Mouse (Mus musculus) lung, embryonic 15.5 days (tissue): ENCODE measurements around the gene Fbxl22. TPM values are rescaled to one million over a fixed set of nuclear protein-coding genes. Genes with fewer than 3 reads are reported as not detected.

Source experiments
- ATAC-seq: fragments of 200-750 bp; cut with Nextera tagmentation; 2 replicates; pipeline ENCODE4 v1.8.0; 2017; ENCODE audit warnings: moderate number of reproducible peaks, borderline replicate concordance; ENCODE audit not compliant: low FRiP score, low TSS enrichment; ENCODE audit errors: extremely low read depth
- H3K27ac ChIP-seq: fragments of 300-500 bp; sonication (generic); 2 replicates; pipeline ENCODE4 v1.5.1; 2015; ENCODE audit warnings: moderate library complexity, mild to moderate bottlenecking, inconsistent platforms
- H3K27me3 ChIP-seq: fragments of 300-500 bp; sonication (generic); 2 replicates; pipeline ENCODE4 v1.6.1; 2015; ENCODE audit warnings: inconsistent platforms
- H3K36me3 ChIP-seq: fragments of 300-500 bp; sonication (generic); 2 replicates; pipeline ENCODE4 v1.6.1; 2015; ENCODE audit warnings: inconsistent platforms
- H3K4me1 ChIP-seq: fragments of 300-500 bp; sonication (generic); 2 replicates; pipeline ENCODE4 v1.6.1; 2015; ENCODE audit warnings: inconsistent platforms
- H3K4me2 ChIP-seq: fragments of 300-500 bp; sonication (generic); 2 replicates; pipeline ENCODE4 v1.6.1; 2015; ENCODE audit warnings: inconsistent platforms, mild to moderate bottlenecking, moderate library complexity
- H3K4me3 ChIP-seq: fragments of 300-500 bp; sonication (generic); 2 replicates; pipeline ENCODE4 v1.5.1; 2015; ENCODE audit warnings: mild to moderate bottlenecking, inconsistent platforms
- H3K9ac ChIP-seq: fragments of 300-500 bp; sonication (generic); 2 replicates; pipeline ENCODE4 v1.6.1; 2015; ENCODE audit warnings: inconsistent platforms
- H3K9me3 ChIP-seq: fragments of 300-500 bp; sonication (generic); 2 replicates; pipeline ENCODE4 v1.6.1; 2016; ENCODE audit warnings: inconsistent platforms
- WGBS: fragments of 180-500 bp; shearing (Covaris S2); methylation state at CpG from one replicate; pipeline ENCODE4 v1.1.7; 2015; 5-methylcytosine and 5-hydroxymethylcytosine counted together
- polyA plus RNA-seq: library from polyadenylated mRNA; unstranded; fragments of >200 nt; fragmentation: Nextera tagmentation; extraction: Ambion mirVana; gene quantifications from 2 replicates; pipeline ENCODE4 v1.2.1, GENCODE M21; 2015

Fbxl22 gene
- polyA plus RNA-seq, 1 experiment from 2014 or later: 6.8 TPM

DNA sequence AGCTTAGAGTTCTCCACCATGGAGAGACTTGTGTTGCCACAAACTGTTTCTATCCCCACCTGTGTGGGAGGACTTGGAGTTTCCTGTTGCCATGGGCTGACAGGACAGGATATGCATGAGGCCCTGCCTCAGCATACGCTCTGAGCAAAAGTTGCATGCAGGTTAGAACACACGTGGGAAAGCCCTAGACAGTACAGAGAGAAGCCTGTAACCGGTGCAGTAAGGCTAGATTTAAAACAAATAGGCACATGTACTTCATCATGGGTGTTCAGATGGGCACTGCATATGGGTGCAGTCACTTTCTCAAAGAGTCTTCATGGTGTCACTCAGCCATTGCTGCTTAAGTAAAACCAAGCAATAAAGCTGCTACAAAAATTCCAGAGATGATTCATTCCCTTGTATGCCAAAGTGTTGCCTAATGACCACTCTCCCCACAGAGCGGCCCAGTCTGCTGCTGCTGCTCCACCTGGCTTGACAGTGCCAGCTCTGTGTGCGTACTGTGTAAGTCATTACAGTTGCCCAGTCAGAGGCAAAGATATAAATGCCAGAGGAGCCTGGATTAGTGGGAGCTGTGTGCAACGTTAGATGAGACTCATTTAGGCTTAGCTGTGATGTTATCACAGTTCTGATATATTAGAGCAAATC lies 2.0 kb upstream of the Fbxl22 start:
- H3K36me3 ChIP-seq: peaks cover 53% of the 10 kb centered on the region
- WGBS: 86% methylated on average over 6 of the region's 6 CpGs
- no peak overlapping the region for H3K9ac ChIP-seq
- H3K27ac ChIP-seq: no peak overlapping the region
- H3K9me3 ChIP-seq: no peaks in the 10 kb centered on the region
- no peaks in the 10 kb centered on the region for H3K27me3 ChIP-seq
- no peak for ATAC-seq
- H3K4me1 ChIP-seq: peaks cover 18% of the 10 kb centered on the region
- H3K4me3 ChIP-seq: no peak overlapping the region
- no peak overlapping the region for H3K4me2 ChIP-seq

DNA sequence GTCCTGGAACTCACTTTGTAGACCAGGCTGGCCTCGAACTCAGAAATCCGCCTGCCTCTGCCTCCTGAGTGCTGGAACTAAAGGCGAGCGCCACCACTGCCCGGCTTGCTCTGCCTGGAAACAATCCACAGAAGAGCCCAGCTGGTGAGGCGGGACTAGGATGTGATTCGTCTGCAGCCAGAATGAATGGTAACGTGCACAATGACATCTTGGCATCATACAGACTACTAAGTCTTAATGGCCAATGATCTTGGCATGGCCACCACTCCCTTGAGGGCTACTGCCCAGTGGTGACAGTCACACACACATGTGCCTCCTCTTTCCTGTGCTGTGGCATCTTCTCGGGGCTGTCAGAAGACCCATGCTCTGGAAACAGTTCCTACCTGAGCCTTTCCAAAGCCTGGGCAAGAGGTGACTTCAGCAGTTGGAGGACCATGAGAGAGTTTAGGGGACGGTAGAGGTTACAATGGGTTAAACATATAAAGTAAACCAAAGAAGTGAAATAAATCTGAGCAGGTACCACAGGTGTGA lies 1.4 kb upstream of the Fbxl22 start:
- H3K27ac ChIP-seq: no peak overlapping the region
- WGBS: 86% methylated on average over 10 of the region's 10 CpGs
- no peak overlapping the region for H3K4me2 ChIP-seq
- H3K27me3 ChIP-seq: no peaks in the 10 kb centered on the region
- H3K9ac ChIP-seq: no peak overlapping the region
- H3K4me1 ChIP-seq: peaks cover 22% of the 10 kb centered on the region
- peaks cover 48% of the 10 kb centered on the region for H3K36me3 ChIP-seq
- no peak for ATAC-seq
- H3K9me3 ChIP-seq: no peaks in the 10 kb centered on the region
- H3K4me3 ChIP-seq: no peak overlapping the region

DNA sequence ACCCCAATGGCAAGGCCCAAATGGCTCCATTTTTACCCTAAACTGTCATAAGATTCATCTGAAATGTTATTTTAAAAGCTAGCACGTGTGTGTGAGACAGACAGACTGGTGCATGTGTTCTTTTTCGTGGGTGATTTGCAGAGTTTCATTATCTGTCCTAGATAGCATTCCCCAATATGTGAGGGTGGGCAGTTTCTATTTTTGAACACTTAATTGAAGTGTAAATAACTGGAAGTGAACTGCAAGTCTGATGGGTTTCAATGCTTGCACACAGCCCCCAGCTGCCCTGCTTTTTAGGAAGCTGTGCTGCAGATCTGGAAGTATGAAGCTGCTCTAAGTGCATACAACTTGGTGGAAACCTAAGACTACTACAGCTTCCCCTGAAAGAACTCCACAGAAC lies 722 bp upstream of the Fbxl22 start:
- H3K9me3 ChIP-seq: no peaks in the 10 kb centered on the region
- H3K36me3 ChIP-seq: peaks cover 42% of the 10 kb centered on the region
- H3K27me3 ChIP-seq: no peaks in the 10 kb centered on the region
- no peak for ATAC-seq
- peak overlapping the region; percentile 8 for H3K27ac ChIP-seq
- H3K4me3 ChIP-seq: no peak overlapping the region
- H3K4me2 ChIP-seq: no peak overlapping the region
- H3K9ac ChIP-seq: no peak overlapping the region
- peaks cover 28% of the 10 kb centered on the region for H3K4me1 ChIP-seq
- WGBS: 60% methylated on average over 2 of the region's 2 CpGs

DNA sequence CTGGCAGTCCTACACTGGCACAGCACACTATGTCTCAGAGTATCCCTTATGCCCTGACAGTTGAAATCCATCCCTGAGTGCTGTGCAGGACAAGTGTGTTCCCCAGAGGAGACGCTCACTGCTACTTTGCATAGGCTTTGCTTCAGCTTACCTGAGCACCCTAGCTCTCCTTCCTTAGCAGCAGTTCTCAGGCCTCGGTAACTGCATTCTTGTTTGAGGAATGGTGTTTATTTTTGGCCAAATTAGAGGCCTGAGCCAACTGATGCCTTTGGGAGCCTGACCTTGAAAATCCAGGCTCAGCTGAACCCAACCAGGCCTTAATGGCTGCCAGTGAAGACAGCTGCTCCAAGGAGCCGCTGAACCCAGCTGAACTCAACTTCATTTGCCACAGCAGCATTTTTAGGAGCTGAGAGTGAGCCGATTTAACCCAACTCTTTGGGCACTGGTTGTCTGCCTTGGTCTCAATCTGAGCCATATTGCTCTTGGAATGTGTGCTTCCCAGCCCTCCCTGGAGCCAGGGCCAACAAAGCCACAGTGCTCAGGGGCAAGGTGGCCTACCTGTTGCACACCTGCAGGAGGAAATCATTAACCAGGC lies 635 bp downstream of the Fbxl22 start:
- Histone ChIP-seq H3K4me3 (peak overlapping the region; percentile 1; the same call in 1 of the 2 replicates), H3K9me3 (no peaks in the 10 kb centered on the region), H3K36me3 (peaks cover 37% of the 10 kb centered on the region), H3K27ac (peak overlapping the region; percentile 72), H3K4me2 (peak overlapping the region; percentile 13; the same call in 1 of the 2 replicates), H3K4me1 (peaks cover 28% of the 10 kb centered on the region), H3K9ac (no peak overlapping the region), H3K27me3 (no peaks in the 10 kb centered on the region)
- WGBS: 66% methylated on average over 4 of the region's 4 CpGs
- no peak for ATAC-seq

DNA sequence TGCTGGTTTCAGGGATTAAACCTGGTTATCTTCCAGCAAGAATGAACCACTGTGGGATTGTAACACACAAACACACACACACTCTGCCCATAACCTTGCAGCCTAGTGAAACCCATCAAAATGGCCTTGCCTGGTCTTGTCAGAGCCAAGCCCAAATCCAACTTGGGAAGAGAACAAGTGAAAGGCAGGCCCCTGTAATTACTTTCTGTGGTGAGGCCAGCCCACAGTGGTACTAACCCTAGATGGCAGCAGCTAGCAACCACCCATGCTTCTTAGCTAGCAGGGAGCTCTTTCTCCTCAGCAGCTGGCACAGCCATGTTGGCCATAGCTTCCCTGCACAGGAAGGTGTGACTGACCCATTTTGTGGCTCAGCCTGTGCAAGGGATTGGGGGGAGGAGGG lies 1.2 kb downstream of the Fbxl22 start:
- H3K9me3 ChIP-seq: no peaks in the 10 kb centered on the region
- H3K36me3 ChIP-seq: peaks cover 37% of the 10 kb centered on the region
- no peaks in the 10 kb centered on the region for H3K27me3 ChIP-seq
- H3K9ac ChIP-seq: no peak overlapping the region
- H3K4me2 ChIP-seq: peak overlapping the region; percentile 91
- H3K27ac ChIP-seq: peak overlapping the region; percentile 72
- ATAC-seq: no peak
- no peak overlapping the region for H3K4me3 ChIP-seq
- H3K4me1 ChIP-seq: peaks cover 28% of the 10 kb centered on the region

DNA sequence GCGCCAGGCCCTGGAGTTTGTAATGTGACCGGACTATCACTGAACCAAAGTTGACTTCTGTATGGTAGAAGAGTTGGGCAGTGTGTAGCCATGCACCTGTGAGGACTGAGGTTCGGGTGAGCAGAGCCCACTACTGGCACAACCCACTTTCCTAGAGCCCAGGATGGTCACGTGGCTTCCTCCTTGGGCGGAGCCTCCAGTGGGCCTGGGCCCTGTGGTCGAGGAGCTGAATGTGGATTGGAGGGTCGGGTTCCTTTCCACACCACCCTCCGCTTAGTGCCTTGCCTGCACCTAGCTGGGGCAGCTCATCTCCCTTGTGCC lies 2.1 kb downstream of the Fbxl22 start:
- 0% methylated on average over 8 of the region's 8 CpGs for WGBS
- Histone ChIP-seq H3K4me2 (peak overlapping the region; percentile 91), H3K36me3 (peaks cover 34% of the 10 kb centered on the region), H3K27ac (peak overlapping the region; percentile 93), H3K9me3 (no peaks in the 10 kb centered on the region), H3K9ac (peak overlapping the region; percentile 61), H3K4me3 (peak overlapping the region; percentile 56), H3K27me3 (no peaks in the 10 kb centered on the region), H3K4me1 (peaks cover 28% of the 10 kb centered on the region)
- peak; percentile 84 for ATAC-seq

DNA sequence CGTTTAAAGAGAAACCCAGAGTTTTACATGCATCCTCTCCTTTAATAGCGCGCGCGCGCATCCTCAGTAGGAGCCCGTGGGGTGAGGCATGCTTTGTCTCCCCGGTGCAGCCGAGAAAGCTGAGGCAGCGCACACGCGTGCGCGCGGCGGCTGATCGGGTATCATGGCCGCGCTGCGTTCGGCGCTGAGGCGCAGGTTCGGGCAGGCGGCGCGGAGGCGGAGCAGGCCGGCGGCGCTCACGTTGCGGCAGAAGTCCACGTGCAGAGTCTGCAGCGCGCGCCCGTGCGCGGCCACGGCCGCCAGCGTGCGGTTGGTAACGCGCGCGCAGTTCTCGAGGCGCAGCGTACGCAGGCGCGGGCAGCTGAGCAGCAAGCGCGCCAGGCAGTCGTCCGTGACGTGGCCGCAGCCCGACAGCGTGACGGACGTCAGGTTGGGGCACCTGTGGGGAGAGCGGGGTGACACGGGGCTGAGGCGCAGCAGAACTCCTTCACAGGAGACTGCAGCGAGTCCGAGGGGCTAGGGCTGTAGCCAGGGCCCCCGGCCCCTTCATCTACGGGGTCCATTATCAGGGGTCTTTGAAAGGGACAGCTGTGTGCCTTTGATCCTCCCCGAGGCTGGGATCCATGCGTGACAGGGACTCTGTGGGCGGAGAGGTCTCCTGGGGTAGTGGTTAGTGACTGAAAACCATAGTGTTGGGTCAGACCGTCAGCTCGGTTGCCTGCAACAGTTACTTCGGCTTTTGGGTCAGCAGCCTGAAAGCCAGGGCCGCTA lies 2.6 kb downstream of the Fbxl22 start:
- peaks cover 28% of the 10 kb centered on the region for H3K4me1 ChIP-seq
- no peaks in the 10 kb centered on the region for H3K27me3 ChIP-seq
- H3K4me3 ChIP-seq: peak overlapping the region; percentile 56
- WGBS: under 1% methylated on average over 78 of the region's 78 CpGs
- no peaks in the 10 kb centered on the region for H3K9me3 ChIP-seq
- peak overlapping the region; percentile 93 for H3K27ac ChIP-seq
- peaks cover 29% of the 10 kb centered on the region for H3K36me3 ChIP-seq
- ATAC-seq: peak; percentile 89
- peak overlapping the region; percentile 61 for H3K9ac ChIP-seq
- peak overlapping the region; percentile 91 for H3K4me2 ChIP-seq

DNA sequence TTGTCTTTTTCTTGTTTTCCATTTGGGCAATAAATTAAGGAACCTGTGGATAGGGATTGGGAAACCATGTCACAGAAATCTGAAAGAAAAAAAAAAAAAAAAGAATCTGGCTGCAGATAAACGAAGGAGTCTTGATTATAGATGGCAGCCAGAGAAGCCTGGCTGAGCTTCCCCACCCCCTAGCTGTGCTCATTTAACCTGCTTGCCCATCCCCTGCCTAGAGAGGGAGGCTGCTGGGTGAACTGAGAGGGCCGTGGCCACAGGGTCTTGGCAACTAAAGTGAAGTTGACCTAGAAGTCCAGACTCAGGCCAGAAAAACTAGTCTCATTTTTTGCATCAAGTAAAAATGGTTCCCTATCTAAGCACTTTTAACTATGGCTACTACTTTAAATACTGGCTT lies 3.4 kb downstream of the Fbxl22 start:
- H3K9ac ChIP-seq: peak overlapping the region; percentile 61
- no peak for ATAC-seq
- WGBS: 5% methylated on average over 2 of the region's 2 CpGs
- H3K9me3 ChIP-seq: no peaks in the 10 kb centered on the region
- peak overlapping the region; percentile 93 for H3K27ac ChIP-seq
- peaks cover 26% of the 10 kb centered on the region for H3K36me3 ChIP-seq
- peak overlapping the region; percentile 91 for H3K4me2 ChIP-seq
- no peaks in the 10 kb centered on the region for H3K27me3 ChIP-seq
- peaks cover 28% of the 10 kb centered on the region for H3K4me1 ChIP-seq
- peak overlapping the region; percentile 56 for H3K4me3 ChIP-seq

DNA sequence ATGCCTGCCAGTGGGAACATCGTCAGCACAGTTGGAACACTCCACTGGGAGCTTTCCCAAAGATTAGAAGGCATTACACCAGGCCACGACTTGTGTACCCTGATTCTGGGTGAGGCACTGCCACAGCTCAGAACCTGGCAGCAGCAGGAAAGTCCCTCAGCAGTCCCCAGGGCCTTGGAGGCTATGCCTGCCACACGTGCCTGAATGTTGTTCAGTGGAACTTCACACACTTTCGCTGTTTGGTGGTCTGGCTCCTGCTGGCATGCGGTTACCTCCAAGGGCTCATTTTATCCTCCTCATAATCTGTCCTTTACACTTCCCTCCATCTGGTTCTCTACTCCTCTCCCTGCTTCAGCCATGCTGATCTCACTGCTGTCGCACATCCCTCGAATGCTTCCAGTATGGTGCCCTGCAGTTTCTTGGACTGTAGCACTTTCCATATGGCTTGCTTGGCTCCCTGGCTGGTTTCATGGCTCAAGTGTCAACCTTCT lies 4.0 kb downstream of the Fbxl22 start:
- Histone ChIP-seq H3K27ac (0 out of 2 replicates have a peak overlapping the region, but pooled peaks have one; percentile 93), H3K4me3 (no peak overlapping the region), H3K27me3 (no peaks in the 10 kb centered on the region), H3K9ac (no peak overlapping the region), H3K36me3 (peaks cover 23% of the 10 kb centered on the region), H3K4me2 (peak overlapping the region; percentile 91; the same call in 1 of the 2 replicates), H3K4me1 (peaks cover 28% of the 10 kb centered on the region), H3K9me3 (no peaks in the 10 kb centered on the region)
- WGBS: 73% methylated on average over 7 of the region's 7 CpGs
- ATAC-seq: no peak

DNA sequence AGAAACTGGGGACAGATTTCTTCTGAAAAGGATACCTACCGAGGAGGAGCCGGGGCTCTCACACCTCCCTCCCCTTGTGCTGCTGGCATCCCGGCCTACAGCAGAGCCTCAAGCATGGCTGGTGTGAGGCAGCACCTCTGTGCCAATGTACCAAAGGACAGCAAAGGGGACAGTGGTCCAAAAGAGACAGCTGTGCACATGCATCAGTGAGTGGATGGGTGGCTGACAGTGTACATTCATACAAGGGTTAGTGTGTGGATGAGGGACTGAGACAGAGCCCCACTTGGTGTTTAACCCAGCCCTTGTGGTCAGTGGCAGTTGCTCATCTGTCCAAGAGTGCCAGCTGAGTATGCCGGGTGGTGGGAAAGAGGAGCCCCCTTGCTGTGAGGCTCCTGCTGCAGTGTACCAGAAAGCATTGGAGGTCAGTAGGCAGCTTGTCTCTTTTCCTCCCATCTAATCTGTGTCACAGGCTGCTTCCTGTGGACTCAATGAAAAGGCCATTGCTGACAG lies 5.4 kb downstream of the Fbxl22 start:
- ATAC-seq: no peak
- no peak overlapping the region for H3K9ac ChIP-seq
- peaks cover 20% of the 10 kb centered on the region for H3K4me1 ChIP-seq
- H3K9me3 ChIP-seq: no peaks in the 10 kb centered on the region
- WGBS: 90% methylated on average over 4 of the region's 4 CpGs
- no peak overlapping the region for H3K4me3 ChIP-seq
- H3K4me2 ChIP-seq: no peak overlapping the region
- H3K27me3 ChIP-seq: no peaks in the 10 kb centered on the region
- no peak overlapping the region for H3K27ac ChIP-seq
- H3K36me3 ChIP-seq: peaks cover 35% of the 10 kb centered on the region

DNA sequence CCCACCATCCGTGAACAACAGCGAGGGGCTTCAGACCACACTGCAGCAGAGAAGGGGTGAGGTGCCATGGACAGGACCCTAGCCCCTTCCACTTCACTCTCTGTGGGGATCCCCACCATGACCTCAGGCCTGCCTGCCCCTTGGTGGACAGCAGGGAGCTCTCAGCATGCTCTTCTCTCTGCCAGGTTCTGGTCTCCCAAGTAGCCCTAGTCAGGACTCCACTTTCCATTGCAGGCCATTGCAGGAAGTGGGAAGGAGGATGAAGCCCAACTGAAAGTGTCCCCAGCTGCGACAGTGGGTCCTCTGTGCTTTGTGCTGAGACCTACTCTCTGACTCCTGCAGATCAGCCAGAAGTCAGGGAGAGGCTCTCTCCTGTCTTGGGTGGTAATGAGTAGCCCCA lies 6.7 kb downstream of the Fbxl22 start:
- Histone ChIP-seq H3K4me3 (no peak overlapping the region), H3K27ac (no peak overlapping the region), H3K4me2 (no peak overlapping the region), H3K4me1 (peaks cover 14% of the 10 kb centered on the region; the same call in 1 of the 2 replicates), H3K36me3 (peaks cover 35% of the 10 kb centered on the region), H3K27me3 (no peaks in the 10 kb centered on the region), H3K9me3 (no peaks in the 10 kb centered on the region), H3K9ac (no peak overlapping the region)
- 80% methylated on average over 3 of the region's 3 CpGs for WGBS
- no peak for ATAC-seq
